Mouse (Mus musculus): ENCODE results near the gene Mrrf. TPM values are rescaled to one million over a fixed set of nuclear protein-coding genes. Genes with fewer than 3 reads are reported as not detected.

Gene Mrrf
- polyA plus RNA-seq, 1 experiment = not detected

DNA sequence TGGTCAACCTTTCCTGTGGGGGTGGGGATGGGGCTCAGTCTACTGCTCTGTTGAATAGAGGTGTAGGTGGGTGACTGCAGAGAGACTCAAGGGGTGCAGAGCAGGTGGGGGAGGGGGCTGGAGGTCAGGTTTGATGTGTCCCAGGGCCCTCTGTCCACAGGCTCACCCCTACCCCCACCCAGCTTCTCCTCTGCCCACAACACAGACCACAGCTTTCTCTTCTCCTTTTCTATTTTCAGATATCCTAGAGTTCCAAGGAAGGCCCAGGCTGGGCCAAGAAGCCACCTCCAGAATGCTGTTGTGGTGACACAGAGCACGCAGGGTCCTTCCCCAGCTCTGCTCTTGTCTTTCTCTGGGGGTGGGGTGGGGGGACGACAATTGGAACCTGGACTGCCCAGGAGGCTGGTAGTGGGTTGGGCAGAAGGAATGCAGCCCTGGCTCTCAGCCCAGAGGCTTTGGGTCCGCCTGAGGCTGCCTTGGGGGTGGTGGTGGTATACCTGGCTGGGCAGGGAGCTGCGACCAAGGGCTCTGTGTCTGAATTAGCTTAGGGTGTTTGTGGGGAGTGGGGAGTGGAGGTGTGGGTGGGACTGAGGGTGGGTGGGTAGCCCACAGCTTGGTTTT is 80.9 kb downstream of the Mrrf start:
- TF ChIP-seq CTCF (IDR thresholded peaks at IDR 0.05; ENCODE audit: insufficient read depth, low read depth, low read length) (no peak), POLR2A (IDR thresholded peaks at IDR 0.05; ENCODE audit: insufficient read depth, low read depth, low read length) (no peak)
- Histone ChIP-seq H3K4me3 (ENCODE audit: insufficient read depth, low read depth, low read length) (no peak overlapping the region), H3K27ac (ENCODE audit: insufficient read depth, low read depth, low read length) (no peak overlapping the region), H3K4me1 (ENCODE audit: control insufficient read depth, insufficient read depth, low read length) (no peaks in the 10 kb centered on the region)
- 64% methylated on average over 4 of the region's 4 CpGs for WGBS

DNA sequence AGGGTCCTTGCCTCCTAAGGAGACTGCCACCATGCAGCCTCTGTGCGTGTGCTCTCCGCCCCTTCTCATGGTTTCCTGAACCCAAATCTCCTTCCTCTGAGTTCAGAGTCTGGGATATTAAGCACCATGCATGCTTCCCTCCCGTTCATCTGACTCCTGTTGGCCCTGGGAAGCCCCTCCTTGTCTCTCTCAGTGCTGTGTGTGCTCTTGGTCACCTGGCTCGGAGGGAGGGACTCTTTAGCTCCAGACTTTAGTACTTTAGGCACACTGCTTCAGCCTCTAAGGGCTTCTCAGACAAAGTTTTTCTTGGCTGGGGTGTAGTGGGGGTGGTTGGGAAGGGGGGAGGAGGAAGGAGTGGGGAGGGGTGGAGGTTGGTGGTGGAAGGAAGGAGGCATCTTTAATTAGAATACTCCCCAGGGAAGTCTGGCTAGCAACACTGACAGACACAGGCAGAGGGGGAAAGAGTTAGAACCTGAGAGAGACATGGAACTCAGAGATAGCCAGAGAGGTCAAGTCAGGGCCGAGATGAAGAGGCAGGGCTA is 81.6 kb downstream of the Mrrf start:
- 73% methylated on average over 5 of the region's 5 CpGs for WGBS
- Histone ChIP-seq H3K4me3 (ENCODE audit: insufficient read depth, low read depth, low read length) (no peak overlapping the region), H3K27ac (ENCODE audit: insufficient read depth, low read depth, low read length) (no peak overlapping the region), H3K4me1 (ENCODE audit: control insufficient read depth, insufficient read depth, low read length) (no peaks in the 10 kb centered on the region)
- TF ChIP-seq POLR2A (IDR thresholded peaks at IDR 0.05; ENCODE audit: insufficient read depth, low read depth, low read length) (no peak), CTCF (IDR thresholded peaks at IDR 0.05; ENCODE audit: insufficient read depth, low read depth, low read length) (no peak)

DNA sequence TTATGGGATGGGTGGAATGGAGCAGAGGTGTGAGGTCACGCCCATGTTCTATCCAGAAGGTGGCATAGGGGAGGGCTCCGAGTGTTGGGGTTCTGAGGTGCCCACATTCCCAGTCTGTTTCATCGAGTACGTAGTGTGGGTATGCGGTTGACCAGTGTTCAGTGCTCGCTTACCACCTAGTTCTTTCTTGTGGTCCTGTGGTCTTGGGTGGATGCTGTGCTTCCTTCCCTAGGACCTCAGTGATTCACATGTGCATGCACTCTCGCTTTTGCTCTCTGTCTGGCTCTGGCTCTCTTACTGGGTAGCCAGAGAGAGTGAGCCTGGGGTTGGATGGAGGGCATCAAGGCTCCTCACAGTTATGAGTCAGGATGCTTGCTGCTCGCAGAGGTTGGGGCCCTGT is 83.9 kb downstream of the Mrrf start:
- TF ChIP-seq POLR2A (IDR thresholded peaks at IDR 0.05; ENCODE audit: insufficient read depth, low read depth, low read length) (no peak), CTCF (IDR thresholded peaks at IDR 0.05; ENCODE audit: insufficient read depth, low read depth, low read length) (no peak)
- 96% methylated on average over 8 of the region's 8 CpGs for WGBS
- H3K4me1 ChIP-seq (ENCODE audit: control insufficient read depth, insufficient read depth, low read length) = no peaks in the 10 kb centered on the region
- H3K27ac ChIP-seq (ENCODE audit: insufficient read depth, low read depth, low read length) = no peak overlapping the region
- no peak overlapping the region for H3K4me3 ChIP-seq (ENCODE audit: insufficient read depth, low read depth, low read length)

DNA sequence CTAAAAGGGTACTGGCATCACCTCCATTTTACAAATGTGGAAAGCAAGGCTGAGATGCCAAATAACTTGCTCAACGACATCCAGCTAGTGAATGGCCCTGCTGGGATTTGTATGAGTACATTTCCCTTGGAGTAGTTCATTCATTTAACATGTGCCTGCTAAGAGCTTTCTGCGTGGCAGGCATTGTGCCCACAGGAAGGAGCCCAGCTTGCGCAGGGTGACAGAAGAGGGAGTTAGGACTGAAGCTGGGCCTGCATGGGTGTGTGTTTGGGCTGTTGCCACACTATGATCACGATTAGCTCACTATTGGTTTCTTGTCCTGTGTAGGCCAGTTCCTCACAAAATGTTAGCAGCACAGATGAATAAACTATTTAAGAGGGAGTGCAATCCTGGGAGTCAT is 84.7 kb downstream of the Mrrf start:
- WGBS = 49% methylated on average over 4 of the region's 4 CpGs
- TF ChIP-seq CTCF (IDR thresholded peaks at IDR 0.05; ENCODE audit: insufficient read depth, low read depth, low read length) = no peak
- TF ChIP-seq POLR2A (IDR thresholded peaks at IDR 0.05; ENCODE audit: insufficient read depth, low read depth, low read length) = no peak
- no peak overlapping the region for H3K4me3 ChIP-seq (ENCODE audit: insufficient read depth, low read depth, low read length)
- no peak overlapping the region for H3K27ac ChIP-seq (ENCODE audit: insufficient read depth, low read depth, low read length)
- H3K4me1 ChIP-seq (ENCODE audit: control insufficient read depth, insufficient read depth, low read length) = no peaks in the 10 kb centered on the region

DNA sequence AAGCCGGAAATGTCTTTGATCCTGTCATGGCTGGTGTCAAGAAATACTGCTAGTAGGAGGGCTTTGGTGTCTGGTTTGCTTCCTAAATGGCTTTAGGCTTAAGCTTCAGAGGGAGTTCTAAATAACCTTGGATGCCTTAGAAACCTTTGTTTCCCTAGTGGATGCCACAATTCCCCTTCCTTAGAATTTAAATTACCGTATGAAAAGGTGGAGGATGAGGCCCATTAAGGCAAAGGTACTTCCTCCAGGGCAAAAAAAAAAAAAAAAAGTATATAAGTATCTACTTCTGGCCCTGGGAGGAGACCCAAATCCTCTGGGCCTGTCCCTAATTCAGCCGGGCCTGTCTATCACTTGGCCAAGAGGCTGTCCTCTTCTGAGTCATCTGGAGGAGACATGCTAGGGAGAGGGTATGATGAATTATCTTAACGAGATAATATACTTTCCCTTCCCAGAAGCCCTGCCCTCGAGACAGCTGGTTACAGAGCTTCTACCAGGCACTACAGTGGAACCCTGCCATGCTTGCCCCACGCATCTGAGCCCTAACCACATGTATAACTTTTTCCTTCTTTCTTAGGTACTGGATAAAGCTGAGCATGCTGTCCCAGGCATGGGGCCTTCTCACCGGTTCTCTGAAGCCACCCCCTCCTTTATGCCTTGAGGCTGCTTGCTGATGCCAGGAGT is 86.1 kb downstream of the Mrrf start:
- TF ChIP-seq CTCF (IDR thresholded peaks at IDR 0.05; ENCODE audit: insufficient read depth, low read depth, low read length) (no peak), POLR2A (IDR thresholded peaks at IDR 0.05; ENCODE audit: insufficient read depth, low read depth, low read length) (no peak)
- Histone ChIP-seq H3K4me3 (ENCODE audit: insufficient read depth, low read depth, low read length) (no peak overlapping the region), H3K4me1 (ENCODE audit: control insufficient read depth, insufficient read depth, low read length) (no peaks in the 10 kb centered on the region), H3K27ac (ENCODE audit: insufficient read depth, low read depth, low read length) (no peak overlapping the region)
- 79% methylated on average over 7 of the region's 7 CpGs for WGBS

DNA sequence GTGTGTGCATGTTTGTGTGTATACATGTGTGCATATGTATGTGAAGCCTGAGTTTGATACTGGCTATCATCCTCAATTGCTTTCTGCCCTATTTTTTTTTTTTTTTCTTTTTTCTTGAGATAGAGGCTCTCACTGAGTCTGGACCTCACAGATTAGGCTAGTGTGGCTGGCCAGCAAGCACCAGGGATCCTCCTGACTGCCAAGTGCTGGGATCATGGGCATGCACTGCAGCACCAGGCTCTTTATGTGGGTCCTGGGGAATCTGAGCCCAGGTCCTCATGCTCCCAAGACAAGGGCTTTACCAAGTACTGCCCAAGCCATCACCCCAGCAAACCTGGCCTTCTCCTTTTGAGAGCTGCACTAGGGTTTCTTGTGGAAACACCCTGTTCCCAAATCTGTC is 87.2 kb downstream of the Mrrf start:
- H3K4me1 ChIP-seq (ENCODE audit: control insufficient read depth, insufficient read depth, low read length) = no peaks in the 10 kb centered on the region

DNA sequence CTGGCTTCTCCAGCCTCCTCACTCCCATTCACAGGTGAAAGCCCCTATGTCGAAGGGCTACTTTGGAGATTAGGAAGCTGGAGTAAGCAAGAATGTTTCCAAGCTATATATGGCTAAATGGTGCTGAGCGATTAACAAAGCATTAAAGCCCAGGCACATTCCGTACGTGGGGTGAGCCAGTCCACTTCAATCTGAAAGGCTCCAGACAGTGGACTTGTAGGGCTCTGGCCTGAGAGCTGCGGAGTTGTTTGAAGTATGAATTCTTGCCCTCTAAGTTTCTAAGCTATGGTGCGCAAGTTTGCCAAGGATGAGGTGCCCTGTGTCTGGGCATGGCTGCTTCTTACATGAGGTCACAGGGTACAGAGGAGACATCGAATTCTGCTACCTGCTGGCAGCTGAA is 88.0 kb downstream of the Mrrf start:
- no peaks in the 10 kb centered on the region for H3K4me1 ChIP-seq (ENCODE audit: control insufficient read depth, insufficient read depth, low read length)

More for the DNA sequence above, 87.2 kb downstream of the Mrrf start:
- Histone ChIP-seq H3K4me3 (ENCODE audit: insufficient read depth, low read depth, low read length) (no peak overlapping the region), H3K27ac (ENCODE audit: insufficient read depth, low read depth, low read length) (no peak overlapping the region)
- TF ChIP-seq POLR2A (IDR thresholded peaks at IDR 0.05; ENCODE audit: insufficient read depth, low read depth, low read length) (no peak), CTCF (IDR thresholded peaks at IDR 0.05; ENCODE audit: insufficient read depth, low read depth, low read length) (no peak)

DNA sequence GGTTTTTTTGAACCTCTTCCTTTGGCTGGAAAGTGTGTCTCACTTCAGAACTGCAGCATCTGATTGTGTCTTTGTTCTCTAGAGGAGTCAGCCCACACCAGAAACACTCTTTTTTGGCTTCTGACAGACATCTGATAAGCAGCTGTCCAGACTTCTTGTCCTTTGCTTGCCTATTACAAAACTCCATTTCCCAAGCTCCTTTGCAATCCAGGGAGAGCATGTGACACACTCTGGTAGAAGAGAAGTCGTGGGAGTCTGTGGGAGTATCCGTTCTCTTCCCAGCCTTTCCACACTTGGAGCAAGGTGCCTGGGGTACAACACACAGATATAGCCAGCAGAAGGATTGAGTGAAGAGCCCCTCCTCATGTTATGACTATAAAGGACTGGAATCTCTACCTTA is 88.4 kb downstream of the Mrrf start:
- Histone ChIP-seq H3K4me1 (ENCODE audit: control insufficient read depth, insufficient read depth, low read length) (no peaks in the 10 kb centered on the region), H3K27ac (ENCODE audit: insufficient read depth, low read depth, low read length) (no peak overlapping the region), H3K4me3 (ENCODE audit: insufficient read depth, low read depth, low read length) (no peak overlapping the region)
- TF ChIP-seq POLR2A (IDR thresholded peaks at IDR 0.05; ENCODE audit: insufficient read depth, low read depth, low read length) (no peak), CTCF (IDR thresholded peaks at IDR 0.05; ENCODE audit: insufficient read depth, low read depth, low read length) (no peak)
- WGBS = 26% methylated on average over 2 of the region's 2 CpGs

More for the DNA sequence above, 88.0 kb downstream of the Mrrf start:
- H3K27ac ChIP-seq (ENCODE audit: insufficient read depth, low read depth, low read length) = no peak overlapping the region
- WGBS = 90% methylated on average over 7 of the region's 7 CpGs
- TF ChIP-seq POLR2A (IDR thresholded peaks at IDR 0.05; ENCODE audit: insufficient read depth, low read depth, low read length) = no peak
- no peak for TF ChIP-seq CTCF (IDR thresholded peaks at IDR 0.05; ENCODE audit: insufficient read depth, low read depth, low read length)
- H3K4me3 ChIP-seq (ENCODE audit: insufficient read depth, low read depth, low read length) = no peak overlapping the region

DNA sequence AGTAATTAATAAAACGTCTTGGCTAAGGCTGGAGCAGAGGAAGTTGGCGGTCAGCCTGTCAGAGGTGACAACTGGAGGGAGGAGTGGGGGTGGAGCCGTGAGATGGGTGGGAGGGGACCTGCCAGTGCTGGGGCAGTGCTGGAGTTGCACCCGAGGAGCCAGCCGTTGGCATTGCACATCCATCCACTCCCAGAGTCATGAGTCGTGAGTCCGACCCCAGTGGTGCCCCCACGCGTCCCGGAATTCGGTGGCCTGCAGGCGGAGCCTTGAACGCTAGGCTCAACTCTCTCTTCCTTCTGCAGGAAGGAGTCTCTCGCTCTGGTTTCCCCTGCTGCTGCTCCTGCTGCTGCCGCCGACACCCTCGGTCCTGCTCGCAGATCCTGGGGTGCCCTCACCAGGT is 94.2 kb downstream of the Mrrf start, which contains the start of gene Ptgs1:
Gene Ptgs1, plus strand, starts transcription at position 61 of the 400 bp plus-strand sequence.
- Histone ChIP-seq H3K27ac (ENCODE audit: insufficient read depth, low read depth, low read length) (no peak within 1 kb of the TSS), H3K4me1 (ENCODE audit: control insufficient read depth, insufficient read depth, low read length) (peaks cover 7% of the 10 kb centered on the region), H3K4me3 (ENCODE audit: insufficient read depth, low read depth, low read length) (peak within 1 kb of the TSS; percentile 42)
- TF ChIP-seq CTCF (IDR thresholded peaks at IDR 0.05; ENCODE audit: insufficient read depth, low read depth, low read length) = no peak
- TF ChIP-seq POLR2A (IDR thresholded peaks at IDR 0.05; ENCODE audit: insufficient read depth, low read depth, low read length) = no peak
- 1% methylated on average over 18 of the region's 18 CpGs for WGBS
